Mouse (Mus musculus): Measurements from ENCODE around the gene Samm50. TPM values are rescaled to one million over a fixed set of nuclear protein-coding genes. Genes with fewer than 3 reads are reported as not detected.

The Samm50 gene
- polyA plus RNA-seq (2012), result 53.5 and 60.1 TPM in 2 replicates

DNA sequence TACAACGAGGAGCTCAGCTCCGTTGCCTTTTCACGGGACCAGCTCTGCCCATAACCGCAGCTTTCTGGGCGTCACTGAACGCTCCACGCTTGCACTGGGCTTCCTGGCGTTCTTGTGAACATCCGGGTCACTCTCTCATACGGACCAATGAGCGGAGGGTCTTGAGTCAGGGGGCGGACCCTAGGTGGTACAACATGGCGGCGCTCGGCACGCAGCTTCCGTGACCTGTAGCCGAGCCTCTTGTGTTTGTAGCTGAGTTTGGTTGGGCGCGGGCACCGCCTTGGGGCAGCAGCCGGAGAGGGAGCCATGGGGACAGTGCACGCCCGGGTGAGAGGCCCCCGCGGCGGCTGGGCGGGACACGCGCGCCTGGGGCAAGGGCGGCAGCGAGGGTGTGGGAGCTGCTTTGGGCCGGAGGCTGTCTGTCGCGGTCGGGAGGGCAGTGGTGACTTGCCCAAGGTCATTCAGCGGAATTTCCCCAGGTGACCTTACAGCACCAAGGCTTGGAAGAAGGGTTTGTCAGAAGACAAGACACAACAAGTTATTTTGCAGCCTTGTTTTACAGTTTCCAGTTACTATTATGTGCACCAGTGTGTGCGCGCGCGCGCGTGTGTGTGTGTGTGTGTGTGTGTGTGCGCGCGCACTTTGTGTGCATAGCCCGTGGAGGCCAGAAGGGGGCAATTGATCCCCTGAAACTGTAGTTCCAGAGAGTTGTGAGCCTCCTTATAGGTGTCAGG lies at the start of gene Samm50:
Gene Samm50, plus strand, starts transcription at position 184 of the 734 bp plus-strand sequence.
- TF ChIP-seq GATA1 (IDR thresholded peaks at IDR 0.05; ENCODE audit: low read length), result no peak

DNA sequence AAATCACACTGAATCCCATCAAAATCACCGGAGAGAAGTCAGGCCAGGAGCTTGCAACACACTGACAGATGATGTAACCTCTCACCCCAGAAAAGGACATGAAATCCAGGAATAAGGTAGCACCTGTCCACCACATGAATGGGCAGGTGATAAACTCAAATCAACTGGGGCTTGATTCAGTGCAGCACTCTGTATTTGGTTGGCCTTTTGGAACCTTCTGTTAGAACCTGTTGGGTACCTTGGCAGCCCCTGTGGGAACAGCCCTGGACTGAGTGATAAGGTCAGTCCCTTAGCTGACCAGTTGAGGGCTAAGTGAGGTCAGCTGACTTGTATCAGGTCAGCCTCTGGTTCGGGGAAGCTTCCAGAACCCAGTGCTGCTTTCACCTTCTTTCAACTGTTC lies 35.9 kb upstream of the Samm50 start:
- TF ChIP-seq GATA1 (IDR thresholded peaks at IDR 0.05; ENCODE audit: low read length), result no peak

GRCm38 (mm10) chr15:84161871-84162270 lies 30.2 kb upstream of the Samm50 start:
- no peak for TF ChIP-seq GATA1 (IDR thresholded peaks at IDR 0.05; ENCODE audit: low read length)

- TF ChIP-seq GATA1 (IDR thresholded peaks at IDR 0.05; ENCODE audit: low read length), result no peak
Observed at GRCm38 (mm10) chr15:84166818-84167217, 25.2 kb upstream of the Samm50 start.

DNA sequence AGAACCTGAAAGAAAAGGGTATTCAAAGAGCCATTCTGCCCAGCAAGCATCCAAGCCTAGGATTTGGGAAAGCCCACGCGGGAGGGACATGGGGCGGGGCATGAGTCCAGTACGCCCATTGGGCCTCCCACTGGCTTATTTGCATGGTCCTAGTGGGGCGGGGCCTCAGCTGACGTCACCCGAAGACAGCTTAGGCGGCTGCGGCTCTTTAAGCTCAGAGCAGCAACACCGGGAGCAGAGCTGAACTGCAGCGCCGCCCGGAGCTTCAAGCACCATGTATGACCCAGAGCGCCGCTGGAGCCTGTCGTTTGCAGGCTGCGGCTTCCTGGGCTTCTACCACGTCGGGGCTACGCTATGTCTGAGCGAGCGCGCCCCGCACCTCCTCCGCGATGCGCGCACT lies 24.4 kb upstream of the Samm50 start, which contains the start of gene Pnpla3:
Gene Pnpla3, plus strand, starts transcription at position 238 of the 400 bp plus-strand sequence.
- TF ChIP-seq GATA1 (IDR thresholded peaks at IDR 0.05; ENCODE audit: low read length), result no peak

- no peak for TF ChIP-seq GATA1 (IDR thresholded peaks at IDR 0.05; ENCODE audit: low read length)
Observed at GRCm38 (mm10) chr15:84168170-84169161, 23.6 kb upstream of the Samm50 start.

- TF ChIP-seq GATA1 (IDR thresholded peaks at IDR 0.05; ENCODE audit: low read length), result no peak
Observed at GRCm38 (mm10) chr15:84169511-84169910, 22.5 kb upstream of the Samm50 start.

DNA sequence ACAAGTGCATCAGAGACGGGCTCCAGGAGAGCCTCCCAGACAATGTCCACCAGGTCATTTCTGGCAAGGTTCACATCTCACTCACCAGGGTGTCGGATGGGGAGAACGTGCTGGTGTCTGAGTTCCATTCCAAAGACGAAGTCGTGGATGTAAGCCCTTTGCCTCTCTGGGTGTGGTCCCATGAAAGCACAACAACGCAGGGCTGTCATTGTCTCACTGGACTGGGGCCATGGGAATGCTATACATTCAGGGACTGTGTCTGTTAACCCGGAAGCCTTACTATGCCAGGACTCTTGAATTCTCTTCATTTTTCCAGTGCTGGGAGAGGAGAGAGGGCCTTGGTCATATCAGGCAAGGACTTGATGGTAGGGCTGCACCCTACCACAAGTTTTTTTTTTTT lies 20.9 kb upstream of the Samm50 start:
- TF ChIP-seq GATA1 (IDR thresholded peaks at IDR 0.05; ENCODE audit: low read length), result no peak

- no peak for TF ChIP-seq GATA1 (IDR thresholded peaks at IDR 0.05; ENCODE audit: low read length)
Observed at GRCm38 (mm10) chr15:84178733-84179132, 13.3 kb upstream of the Samm50 start.

DNA sequence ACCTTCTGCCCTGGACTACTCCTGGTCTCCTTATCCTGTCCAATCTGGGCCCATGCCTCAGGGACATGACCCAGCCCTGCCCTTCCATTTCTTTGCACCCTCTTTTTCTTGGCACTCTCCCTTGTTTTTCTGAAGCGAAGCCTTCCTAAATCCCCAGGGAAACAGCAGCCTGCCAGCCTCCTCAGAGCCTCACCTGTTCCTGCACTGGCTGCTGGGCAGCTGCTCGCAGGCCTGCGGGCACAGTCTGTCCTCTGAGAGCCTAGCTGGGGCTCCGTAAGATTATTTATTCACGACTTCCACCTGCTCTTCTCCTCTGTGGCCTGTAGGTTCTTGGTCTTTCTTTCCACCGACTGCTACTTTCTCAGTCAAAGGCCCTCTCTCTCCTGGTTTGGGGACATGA lies 10.0 kb upstream of the Samm50 start:
- no peak for TF ChIP-seq GATA1 (IDR thresholded peaks at IDR 0.05; ENCODE audit: low read length)

DNA sequence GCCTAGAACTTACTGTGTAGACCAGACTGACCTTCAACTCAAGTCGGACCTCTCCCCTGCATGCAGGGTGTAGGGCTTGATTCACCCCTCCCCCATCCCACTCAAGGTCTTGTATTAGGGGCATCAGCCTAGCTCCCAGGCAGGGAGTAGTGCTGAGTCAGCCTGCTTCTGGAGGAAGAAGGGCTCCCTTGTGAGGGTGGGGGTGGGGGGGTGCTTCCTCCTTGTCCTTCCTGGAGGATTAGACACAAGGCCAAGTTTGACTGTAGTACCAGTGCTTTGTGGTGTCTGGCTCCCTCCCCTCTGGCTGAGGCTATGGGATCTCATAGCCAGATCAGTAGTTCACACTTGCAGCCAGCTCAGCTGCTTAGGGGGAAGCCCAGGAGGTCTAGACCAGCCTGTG lies 8.1 kb upstream of the Samm50 start:
- TF ChIP-seq GATA1 (IDR thresholded peaks at IDR 0.05; ENCODE audit: low read length), result no peak

GRCm38 (mm10) chr15:84186196-84186595 lies 5.8 kb upstream of the Samm50 start:
- no peak for TF ChIP-seq GATA1 (IDR thresholded peaks at IDR 0.05; ENCODE audit: low read length)

DNA sequence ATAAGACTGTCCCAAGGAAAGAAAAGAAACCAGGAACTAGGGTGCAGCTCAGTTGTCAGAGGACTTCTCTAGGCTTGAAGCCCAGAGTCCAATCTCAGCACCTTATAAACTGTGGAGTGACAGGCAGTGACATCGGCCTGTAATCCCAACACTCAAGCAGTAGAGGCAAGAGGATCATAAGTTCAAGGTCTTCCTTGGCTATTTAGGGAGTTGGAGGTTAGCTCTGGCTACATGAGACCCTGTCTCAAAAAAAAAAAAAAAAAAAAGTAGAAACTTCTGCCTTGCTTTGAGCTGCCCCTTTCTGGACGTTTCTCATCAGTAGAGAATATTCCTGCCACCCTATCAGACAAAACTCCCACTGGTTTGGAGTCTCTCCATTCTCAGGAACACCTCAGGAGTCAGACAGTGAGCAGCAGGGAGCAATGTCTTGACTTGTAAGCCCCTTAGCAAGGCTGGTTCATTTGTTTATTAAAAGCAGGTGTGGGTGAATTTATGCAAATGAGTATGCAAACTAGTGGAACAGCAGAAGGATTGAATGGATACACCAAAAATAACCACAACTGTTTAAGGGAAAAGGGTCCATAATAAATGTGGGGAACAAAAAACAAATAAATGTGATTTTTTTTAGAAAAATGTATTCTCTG lies 3.0 kb upstream of the Samm50 start:
- no peak for TF ChIP-seq GATA1 (IDR thresholded peaks at IDR 0.05; ENCODE audit: low read length)

- no peak for TF ChIP-seq GATA1 (IDR thresholded peaks at IDR 0.05; ENCODE audit: low read length)
Observed at GRCm38 (mm10) chr15:84189881-84190280, 2.2 kb upstream of the Samm50 start.

GRCm38 (mm10) chr15:84191724-84192057 lies 350 bp upstream of the Samm50 start:
- TF ChIP-seq GATA1 (IDR thresholded peaks at IDR 0.05; ENCODE audit: low read length), result no peak

Data from G1E-ER4 (cell line).